Mouse (Mus musculus) thymus, adult 2 months (tissue): ENCODE data around the gene Astn1.

Experiments
- CTCF ChIP-seq: fragments of 200-500 bp; IDR thresholded peaks from 2 replicates; pipeline ENCODE4 v1.5.1; 2012; ENCODE audit warnings: mild to moderate bottlenecking, control low read depth, low read length, moderate library complexity, borderline replicate concordance; ENCODE audit not compliant: control insufficient read depth, poor library complexity, insufficient read depth; ENCODE audit errors: extremely low read depth
- POLR2A ChIP-seq: fragments of 200-500 bp; IDR thresholded peaks from 2 replicates; pipeline ENCODE4 v1.6.1; 2012; ENCODE audit warnings: mild to moderate bottlenecking, low read length, control low read depth, moderate library complexity; ENCODE audit not compliant: control insufficient read depth, poor library complexity, insufficient read depth; ENCODE audit errors: extremely low read depth

DNA sequence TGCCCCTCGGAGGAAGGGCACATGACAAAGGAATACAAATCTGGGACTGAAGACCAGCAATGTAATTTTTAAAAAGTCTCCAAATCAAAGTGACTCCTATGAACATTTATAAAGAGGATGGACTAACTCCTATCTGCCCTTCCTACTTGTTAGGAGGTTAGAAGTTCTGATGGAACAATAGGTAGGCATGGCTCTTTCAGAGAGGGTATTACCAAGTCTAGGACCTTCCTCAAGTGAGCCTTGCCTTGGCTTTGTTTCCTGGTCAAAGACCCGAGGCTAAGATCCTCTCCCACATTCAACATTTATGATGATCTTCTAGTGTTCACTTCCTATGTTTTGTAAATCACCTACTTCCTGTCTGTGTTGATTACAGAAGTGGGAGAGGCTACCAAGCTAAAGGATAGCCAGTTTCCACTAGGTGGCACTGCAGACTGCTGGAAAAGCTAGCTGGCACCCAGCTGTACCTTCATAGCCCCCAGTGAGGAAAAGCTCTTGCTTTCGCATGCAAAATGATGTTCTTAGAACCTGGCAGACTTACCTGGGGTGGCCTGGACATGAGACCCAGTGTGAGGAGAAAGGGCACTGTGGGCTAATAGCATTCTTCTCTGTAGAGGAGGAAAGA lies 308.0 kb downstream of the Astn1 start:
- TF ChIP-seq CTCF (no peak), POLR2A (no peak)
